Mouse (Mus musculus): ENCODE measurements around the gene Fam20a.

- TF ChIP-seq POLR2A (IDR thresholded peaks at IDR 0.05; ENCODE audit: borderline replicate concordance, low read depth, low read length): no peak
- no peak for TF ChIP-seq CTCF (IDR thresholded peaks at IDR 0.05; ENCODE audit: low read depth, low read length)
These were observed 41.1 kb downstream of the Fam20a start for GRCm38 (mm10) chr11:109680934-109681333.
